Mouse (Mus musculus) kidney, adult 9 months (tissue): ENCODE data around the gene Gm13289.
A peak's percentile ranks its signal among the peaks of the same experiment; 100 is the strongest.
"Not testable (repeated sequence)": the region's sequence is repeated elsewhere in the genome, so short reads cannot be mapped to it uniquely, and the experiment has no call there.

Experiments
- DNase-seq: peaks from one replicate; pipeline ENCODE4 v3.0.0; 2022

Gene Gm13289

DNA sequence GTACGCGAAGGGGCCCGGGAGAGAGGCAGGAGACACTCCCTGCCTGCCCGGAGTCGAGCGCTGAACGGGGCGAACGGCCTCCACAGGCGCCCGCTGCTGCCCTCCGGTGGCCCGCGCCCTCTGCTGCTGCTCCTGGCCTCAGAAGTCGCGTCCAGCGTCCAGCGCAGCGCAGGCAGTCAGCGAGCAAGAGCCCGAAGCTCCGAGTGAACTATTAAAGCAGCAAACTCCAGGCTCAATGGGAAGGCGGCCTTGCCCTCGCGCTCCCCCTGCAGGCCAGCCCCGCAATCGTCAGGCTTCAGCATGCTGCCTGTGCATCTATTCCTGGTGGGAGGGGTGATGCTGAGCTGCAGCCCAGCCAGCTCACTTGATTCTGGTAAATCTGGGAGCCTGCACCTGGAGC is 8.7 kb downstream of the Gm13289 start, which contains the start of gene Gm13276:
TSS of gene Gm13276 (plus strand) at position 301 of the 400 bp plus-strand sequence.
- not testable (repeated sequence) for DNase-seq

GRCm38 (mm10) chr4:88788402-88788801 is 11.7 kb downstream of the Gm13289 start, which contains the start of gene Gm13277:
Gm13277 (plus strand) TSS chr4:88788632.
- peak; percentile 85 for DNase-seq

DNA sequence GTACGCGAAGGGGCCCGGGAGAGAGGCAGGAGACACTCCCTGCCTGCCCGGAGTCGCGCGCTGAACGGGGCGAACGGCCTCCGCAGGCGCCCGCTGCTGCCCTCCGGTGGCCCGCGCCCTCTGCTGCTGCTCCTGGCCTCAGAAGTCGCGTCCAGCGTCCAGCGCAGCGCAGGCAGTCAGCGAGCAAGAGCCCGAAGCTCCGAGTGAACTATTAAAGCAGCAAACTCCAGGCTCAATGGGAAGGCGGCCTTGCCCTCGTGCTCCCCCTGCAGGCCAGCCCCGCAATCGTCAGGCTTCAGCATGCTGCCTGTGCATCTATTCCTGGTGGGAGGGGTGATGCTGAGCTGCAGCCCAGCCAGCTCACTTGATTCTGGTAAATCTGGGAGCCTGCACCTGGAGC is 14.5 kb downstream of the Gm13289 start, which contains the start of gene Gm13278:
TSS of gene Gm13278 (plus strand) at position 301 of the 400 bp plus-strand sequence.
- DNase-seq, result not testable (repeated sequence)

DNA sequence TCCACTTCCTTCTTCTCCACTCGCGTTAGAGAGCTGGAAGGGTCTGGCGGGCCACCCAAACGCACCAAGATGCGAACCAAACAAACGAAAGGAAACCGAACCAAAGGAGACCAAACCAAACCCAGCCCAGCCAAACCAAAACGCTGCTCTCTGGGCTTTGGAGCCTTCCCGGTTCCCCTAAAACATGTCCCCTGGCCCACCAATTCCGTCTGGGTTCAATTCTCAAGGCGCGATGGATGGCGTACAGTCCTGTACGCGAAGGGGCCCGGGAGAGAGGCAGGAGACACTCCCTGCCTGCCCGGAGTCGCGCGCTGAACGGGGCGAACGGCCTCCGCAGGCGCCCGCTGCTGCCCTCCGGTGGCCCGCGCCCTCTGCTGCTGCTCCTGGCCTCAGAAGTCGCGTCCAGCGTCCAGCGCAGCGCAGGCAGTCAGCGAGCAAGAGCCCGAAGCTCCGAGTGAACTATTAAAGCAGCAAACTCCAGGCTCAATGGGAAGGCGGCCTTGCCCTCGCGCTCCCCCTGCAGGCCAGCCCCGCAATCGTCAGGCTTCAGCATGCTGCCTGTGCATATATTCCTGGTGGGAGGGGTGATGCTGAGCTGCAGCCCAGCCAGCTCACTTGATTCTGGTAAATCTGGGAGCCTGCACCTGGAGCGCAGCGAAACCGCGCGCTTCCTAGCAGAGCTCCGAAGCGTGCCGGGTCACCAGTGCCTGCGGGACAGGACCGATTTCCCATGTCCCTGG is 17.4 kb downstream of the Gm13289 start, which contains the start of gene Gm13275:
TSS of gene Gm13275 (plus strand) at position 552 of the 740 bp plus-strand sequence.
- DNase-seq, result peak; percentile 77

DNA sequence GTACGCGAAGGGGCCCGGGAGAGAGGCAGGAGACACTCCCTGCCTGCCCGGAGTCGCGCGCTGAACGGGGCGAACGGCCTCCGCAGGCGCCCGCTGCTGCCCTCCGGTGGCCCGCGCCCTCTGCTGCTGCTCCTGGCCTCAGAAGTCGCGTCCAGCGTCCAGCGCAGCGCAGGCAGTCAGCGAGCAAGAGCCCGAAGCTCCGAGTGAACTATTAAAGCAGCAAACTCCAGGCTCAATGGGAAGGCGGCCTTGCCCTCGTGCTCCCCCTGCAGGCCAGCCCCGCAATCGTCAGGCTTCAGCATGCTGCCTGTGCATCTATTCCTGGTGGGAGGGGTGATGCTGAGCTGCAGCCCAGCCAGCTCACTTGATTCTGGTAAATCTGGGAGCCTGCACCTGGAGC is 20.4 kb downstream of the Gm13289 start, which contains the start of gene Gm13279:
TSS of gene Gm13279 (plus strand) at position 301 of the 400 bp plus-strand sequence.
- DNase-seq, result not testable (repeated sequence)

- not testable (repeated sequence) for DNase-seq
Measured at GRCm38 (mm10) chr4:88799365-88799764, 22.6 kb downstream of the Gm13289 start, which contains the start of gene Gm13285. Gm13285 (plus strand) TSS chr4:88799665.

- DNase-seq, result not testable (repeated sequence)
Measured at GRCm38 (mm10) chr4:88802954-88803353, 26.2 kb downstream of the Gm13289 start, which contains the start of gene Gm13287. Gm13287 (plus strand) TSS chr4:88803254.

DNA sequence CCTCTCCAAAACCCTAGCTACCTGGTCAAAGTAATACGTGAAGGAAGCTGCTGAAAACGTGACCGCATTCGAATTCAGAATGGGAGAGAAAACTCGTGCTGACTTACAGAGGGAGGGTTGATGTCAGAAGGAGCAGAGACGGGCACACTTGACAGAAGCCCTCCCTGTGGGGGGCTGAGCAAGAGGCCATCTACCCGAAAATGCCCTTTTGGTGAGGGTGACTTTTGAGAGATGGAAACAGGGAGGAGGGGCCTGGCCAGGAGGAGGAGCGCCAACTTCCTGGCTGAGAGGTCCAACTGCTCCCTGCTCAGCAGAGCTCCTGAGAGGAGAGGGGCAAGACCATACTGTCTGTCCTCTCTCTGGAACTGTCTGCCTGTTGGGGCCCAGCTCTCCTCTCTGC is 28.5 kb downstream of the Gm13289 start, which contains the start of gene Gm13288:
TSS of gene Gm13288 (plus strand) at position 301 of the 400 bp plus-strand sequence.
- not testable (repeated sequence) for DNase-seq

GRCm38 (mm10) chr4:88805761-88806160 is 29.0 kb downstream of the Gm13289 start:
- DNase-seq, result peak; percentile 40

- no peak for DNase-seq
Measured at GRCm38 (mm10) chr4:88815928-88816327, 39.2 kb downstream of the Gm13289 start, which contains the start of gene Ifna7. Ifna7 (plus strand) TSS chr4:88816228.

DNA sequence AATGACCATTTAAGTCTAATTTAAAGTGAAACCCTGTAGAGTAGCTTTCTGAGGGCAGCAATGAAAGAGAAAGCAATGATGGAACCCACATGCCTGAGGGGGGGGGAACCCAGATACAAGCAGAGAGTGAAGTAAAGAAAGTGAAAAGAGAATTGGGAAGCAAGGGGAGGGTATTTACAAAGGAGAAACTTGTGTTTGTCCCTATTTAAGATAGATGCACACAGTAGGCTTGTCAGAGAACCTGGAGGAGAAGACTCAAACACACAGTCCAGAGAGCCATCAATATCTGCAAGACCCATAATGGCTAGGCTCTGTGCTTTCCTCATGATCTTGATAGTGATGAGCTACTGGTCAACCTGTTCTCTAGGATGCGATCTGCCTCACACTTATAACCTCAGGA is 42.9 kb downstream of the Gm13289 start, which contains the start of gene Ifna11:
TSS of gene Ifna11 (plus strand) at position 301 of the 400 bp plus-strand sequence.
- no peak for DNase-seq

DNA sequence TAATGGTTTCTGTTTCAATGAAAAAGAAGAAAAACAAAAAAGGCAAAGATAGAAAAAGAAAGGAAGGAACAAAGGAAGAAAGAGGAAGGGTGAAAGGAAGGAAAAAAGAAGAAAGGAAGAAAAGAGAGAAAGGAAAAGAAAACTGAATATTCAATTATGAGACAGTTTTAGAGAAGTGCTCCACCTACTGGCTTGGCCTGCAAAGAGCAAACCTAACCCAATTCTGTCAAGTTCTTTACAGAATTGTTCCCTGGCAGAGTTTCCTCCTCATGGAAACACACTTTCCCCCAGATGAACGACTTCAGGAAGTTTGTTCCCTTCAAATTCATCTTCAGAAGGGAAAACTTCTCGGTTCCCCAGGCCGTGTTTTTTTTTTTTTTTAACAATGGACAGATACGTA is 46.3 kb downstream of the Gm13289 start:
- peak; percentile 4 for DNase-seq
